Mouse (Mus musculus) CH12.LX (cell line): ENCODE measurements around the gene 4921524J17Rik. TPM values are rescaled to one million over a fixed set of nuclear protein-coding genes. Genes with fewer than 3 reads are reported as not detected.

Experiments used
- DNase-seq: peaks from one replicate; pipeline ENCODE4 v3.0.0-alpha.2; 2013; ENCODE audit errors: extremely low read depth
- H3K27ac ChIP-seq: 2 replicates; pipeline ENCODE4 v1.5.1; 2012; ENCODE audit warnings: low read depth, mild to moderate bottlenecking, control low read depth, moderate library complexity; ENCODE audit not compliant: insufficient read depth
- H3K27me3 ChIP-seq: replicated peaks from 2 replicates; pipeline ENCODE3; 2012; ENCODE audit warnings: inconsistent platforms
- H3K36me3 ChIP-seq, 2 experiments: replicated peaks in 1 of 2; 2 replicates each; pipeline versions ENCODE3 to v1.6.1; 2012; ENCODE audit warnings: inconsistent platforms in 1 of 2, low read length in 1 of 2, mild to moderate bottlenecking in 1 of 2, mixed read lengths in 1 of 2, moderate library complexity in 1 of 2; ENCODE audit not compliant: control insufficient read depth in 1 of 2, insufficient read depth in 1 of 2
- H3K4me1 ChIP-seq, 2 experiments: 2 replicates each; pipeline ENCODE4 v1.6.1; 2012; ENCODE audit warnings: inconsistent platforms in 1 of 2, moderate library complexity in 1 of 2; ENCODE audit not compliant: insufficient read depth in 2 of 2, control insufficient read depth in 1 of 2
- H3K4me2 ChIP-seq: 2 replicates; pipeline ENCODE4 v1.6.1; 2012; ENCODE audit warnings: low read depth, mild to moderate bottlenecking, control low read depth; ENCODE audit not compliant: poor library complexity, insufficient read depth, severe bottlenecking
- H3K4me3 ChIP-seq, 3 experiments: fragments of 150-350 bp in 1 of 3; sonication (generic) in 1 of 3; replicated peaks in 1 of 3; 2 replicates each; pipeline versions ENCODE3 to v1.5.1; 2011 to 2012; ENCODE audit warnings: low read depth in 2 of 3, low read length in 2 of 3, mild to moderate bottlenecking in 2 of 3, moderate library complexity in 2 of 3, control low read depth in 1 of 3, improper control_type of control experiment in 1 of 3, inconsistent platforms in 1 of 3, mixed read lengths in 1 of 3; ENCODE audit not compliant: poor library complexity in 1 of 3
- H3K79me2 ChIP-seq: replicated peaks from 2 replicates; pipeline ENCODE4 v1.6.1; 2012; ENCODE audit warnings: mild to moderate bottlenecking, moderate library complexity; ENCODE audit not compliant: control insufficient read depth, poor library complexity, insufficient read depth, severe bottlenecking; ENCODE audit errors: extremely low read depth
- H3K9ac ChIP-seq: 2 replicates; pipeline ENCODE4 v1.6.1; 2012; ENCODE audit warnings: low read depth, mild to moderate bottlenecking, control low read depth, moderate library complexity; ENCODE audit not compliant: insufficient read depth
- H3K9me3 ChIP-seq: replicated peaks from 2 replicates; pipeline ENCODE3; 2012; ENCODE audit warnings: low read length, inconsistent platforms, mixed read lengths
- BHLHE40 ChIP-seq: IDR thresholded peaks from 2 replicates; pipeline ENCODE4 v1.6.1; 2011; ENCODE audit warnings: mild to moderate bottlenecking, low read depth, low read length, improper control_type of control experiment
- CHD2 ChIP-seq: IDR thresholded peaks from 2 replicates; pipeline ENCODE4 v1.6.1; 2011; ENCODE audit warnings: low read length, improper control_type of control experiment
- CTCF ChIP-seq, 2 experiments: IDR thresholded peaks in 1 of 2; conservative IDR thresholded peaks in 1 of 2; 2 replicates each; pipeline ENCODE4 v1.5.1; 2011 to 2012; ENCODE audit warnings: low read depth in 2 of 2, low read length in 2 of 2, improper control_type of control experiment in 1 of 2, inconsistent platforms in 1 of 2, mild to moderate bottlenecking in 1 of 2, moderate library complexity in 1 of 2
- E2F4 ChIP-seq: IDR thresholded peaks from 2 replicates; pipeline ENCODE4 v1.6.1; 2011; ENCODE audit warnings: low read depth, low read length, improper control_type of control experiment; ENCODE audit not compliant: insufficient replicate concordance
- HCFC1 ChIP-seq: IDR thresholded peaks from 2 replicates; pipeline ENCODE4 v1.6.1; 2012; ENCODE audit warnings: low read depth, mild to moderate bottlenecking, inconsistent platforms, low read length, improper control_type of control experiment
- IRF4 ChIP-seq: IDR thresholded peaks from 2 replicates; pipeline ENCODE4 v1.6.1; 2014; ENCODE audit warnings: low read depth, mild to moderate bottlenecking, inconsistent platforms, low read length, improper control_type of control experiment
- KAT2A ChIP-seq: IDR thresholded peaks from 2 replicates; pipeline ENCODE4 v1.6.1; 2012; ENCODE audit warnings: low read length, improper control_type of control experiment, inconsistent platforms; ENCODE audit not compliant: insufficient replicate concordance
- MAX ChIP-seq: IDR thresholded peaks from 2 replicates; pipeline ENCODE4 v1.6.1; 2011; ENCODE audit warnings: low read length, improper control_type of control experiment
- MEF2A ChIP-seq: IDR thresholded peaks from 2 replicates; pipeline ENCODE4 v1.6.1; 2014; ENCODE audit warnings: low read depth, mild to moderate bottlenecking, inconsistent platforms, low read length, improper control_type of control experiment, borderline replicate concordance
- NELFE ChIP-seq: IDR thresholded peaks from 2 replicates; pipeline ENCODE4 v1.6.1; 2011; ENCODE audit warnings: low read depth, low read length, improper control_type of control experiment
- NRF1 ChIP-seq: IDR thresholded peaks from 2 replicates; pipeline ENCODE4 v1.6.1; 2014; ENCODE audit warnings: low read depth, mild to moderate bottlenecking, inconsistent platforms, low read length, improper control_type of control experiment, moderate library complexity
- PAX5 ChIP-seq: IDR thresholded peaks from 2 replicates; pipeline ENCODE4 v1.6.1; 2012; ENCODE audit warnings: low read length, inconsistent platforms, mixed read lengths
- POLR2A ChIP-seq: IDR thresholded peaks from 2 replicates; pipeline ENCODE4 v1.6.1; 2011; ENCODE audit warnings: low read depth, mild to moderate bottlenecking, improper control_type of control experiment, low read length
- RAD21 ChIP-seq: IDR thresholded peaks from 2 replicates; pipeline ENCODE4 v1.6.1; 2011; ENCODE audit warnings: low read depth, mild to moderate bottlenecking, low read length, improper control_type of control experiment, moderate library complexity
- SMC3 ChIP-seq: IDR thresholded peaks from 2 replicates; pipeline ENCODE4 v1.6.1; 2011; ENCODE audit warnings: low read depth, low read length, improper control_type of control experiment
- TCF12 ChIP-seq: IDR thresholded peaks from 2 replicates; pipeline ENCODE4 v1.6.1; 2014; ENCODE audit warnings: low read depth, mild to moderate bottlenecking, inconsistent platforms, low read length, improper control_type of control experiment
- UBTF ChIP-seq: IDR thresholded peaks from 2 replicates; pipeline ENCODE4 v1.6.1; 2012; ENCODE audit warnings: low read depth, mild to moderate bottlenecking, inconsistent platforms, low read length, improper control_type of control experiment, moderate library complexity
- ZKSCAN1 ChIP-seq: IDR thresholded peaks from 2 replicates; pipeline ENCODE4 v1.6.1; 2012; ENCODE audit warnings: low read depth, inconsistent platforms, low read length, improper control_type of control experiment, borderline replicate concordance
- ZNF384 ChIP-seq: IDR thresholded peaks from 2 replicates; pipeline ENCODE4 v1.6.1; 2012; ENCODE audit warnings: low read depth, low read length, improper control_type of control experiment, inconsistent platforms
- dilution Hi-C: fragments of 300-500 bp; cut with MboI; formaldehyde crosslinking; loops from 2 replicates; pipeline ENCODE4 v1.14.3; 2020; ENCODE audit warnings: low sequenced_read_pairs; ENCODE audit not compliant: extremely low pct_unique_long_range_greater_than_20kb, extremely low pct_ligation_motif_present
- in situ Hi-C: fragments of 300-500 bp; cut with MboI; formaldehyde crosslinking; loops from 3 replicates; pipeline ENCODE4 v1.14.3; 2019; ENCODE audit warnings: low sequenced_read_pairs, low pct_ligation_motif_present, low pct_unique_long_range_greater_than_20kb, mixed read lengths
- polyA plus RNA-seq: library from polyadenylated mRNA; unstranded; fragments of >175 nt; gene quantifications from 2 replicates; pipeline ENCODE4 v1.2.1, GENCODE M21; 2012; ENCODE audit warnings: low read depth; ENCODE audit not compliant: insufficient read length
- total RNA-seq, 2 experiments: library from RNA; depleted of rRNA; stranded (reverse); fragments of 300-350 nt in 1 of 2; fragments of >200 nt in 1 of 2; gene quantifications; 2 replicates each; pipeline ENCODE4 v1.2.3; 2012 to 2014

4921524J17Rik gene
- total and polyA plus RNA-seq, 3 experiments, result 10.3 to 28.8 (median 25.1) TPM

DNA sequence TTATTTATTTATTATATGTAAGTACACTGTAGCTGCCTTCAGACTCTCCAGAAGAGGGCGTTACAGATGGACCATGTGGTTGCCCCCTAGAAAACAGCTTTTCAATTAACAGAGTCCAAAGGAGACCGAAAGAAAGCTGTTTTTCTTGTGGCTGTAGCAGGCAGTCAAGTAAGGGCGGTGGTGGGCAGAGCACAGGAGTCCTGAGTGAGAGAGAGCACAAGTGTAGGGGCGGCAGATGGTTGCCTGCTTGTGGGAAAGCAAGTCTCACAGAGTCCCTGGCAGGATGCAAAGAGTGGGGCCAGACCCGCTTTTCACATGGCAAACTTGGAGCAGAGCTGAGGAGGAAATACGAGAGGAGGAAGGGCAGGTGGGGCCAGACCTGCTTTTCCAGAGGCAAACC lies 49.8 kb upstream of the 4921524J17Rik start:
- Histone ChIP-seq H3K9me3 (peaks cover 3% of the 10 kb centered on the region), H3K4me3 (no peak overlapping the region), H3K79me2 (no peaks in the 10 kb centered on the region), H3K9ac (no peak overlapping the region), H3K27me3 (no peaks in the 10 kb centered on the region), H3K4me2 (no peak overlapping the region), H3K4me1 (peaks cover 3 to 5% of the 10 kb centered on the region in 2 experiments), H3K36me3 (no peaks in the 10 kb centered on the region), H3K27ac (no peak overlapping the region)
- in situ Hi-C loops (no loop called here), dilution Hi-C loops (no loop called here)
- TF ChIP-seq MAX (no peak), IRF4 (no peak), POLR2A (no peak), CHD2 (no peak), CTCF (conservative IDR thresholded peaks at IDR 0.05 in 1 of 2, IDR thresholded peaks at IDR 0.05 in 1 of 2; ENCODE audit: low read depth in 2 of 2, low read length in 2 of 2) (no peak), TCF12 (no peak), HCFC1 (no peak), BHLHE40 (no peak)
- DNase-seq, result no peak

GRCm38 (mm10) chr8:85481900-85482299 lies 49.3 kb upstream of the 4921524J17Rik start:
- DNase-seq, result no peak
- in situ Hi-C loops (no loop called here), dilution Hi-C loops (no loop called here)
- Histone ChIP-seq H3K36me3 (no peaks in the 10 kb centered on the region), H3K4me1 (peaks cover 3 to 9% of the 10 kb centered on the region in 2 experiments), H3K4me2 (no peak overlapping the region), H3K27ac (no peak overlapping the region), H3K9me3 (peaks cover 3% of the 10 kb centered on the region), H3K27me3 (no peaks in the 10 kb centered on the region), H3K9ac (no peak overlapping the region), H3K4me3 (no peak overlapping the region), H3K79me2 (no peaks in the 10 kb centered on the region)
- TF ChIP-seq RAD21, result no peak
- TF ChIP-seq POLR2A, result no peak
- no peak for TF ChIP-seq ZNF384
- TF ChIP-seq MAX, result no peak
- no peak for TF ChIP-seq SMC3
- no peak for TF ChIP-seq CTCF (conservative IDR thresholded peaks at IDR 0.05 in 1 of 2, IDR thresholded peaks at IDR 0.05 in 1 of 2; ENCODE audit: low read depth in 2 of 2, low read length in 2 of 2)
- no peak for TF ChIP-seq PAX5
- TF ChIP-seq MEF2A, result no peak
- TF ChIP-seq KAT2A, result no peak
- TF ChIP-seq NRF1, result no peak
- TF ChIP-seq E2F4, result no peak
- no peak for TF ChIP-seq ZKSCAN1
- no peak for TF ChIP-seq TCF12
- no peak for TF ChIP-seq UBTF
- TF ChIP-seq NELFE, result no peak
